Mouse (Mus musculus): Measurements from ENCODE around the gene Cox5b.
A peak's percentile ranks its signal among the peaks of the same experiment; 100 is the strongest.
"Not testable (repeated sequence)": the region's sequence is repeated elsewhere in the genome, so short reads cannot be mapped to it uniquely, and the experiment has no call there.

Cox5b gene

DNA sequence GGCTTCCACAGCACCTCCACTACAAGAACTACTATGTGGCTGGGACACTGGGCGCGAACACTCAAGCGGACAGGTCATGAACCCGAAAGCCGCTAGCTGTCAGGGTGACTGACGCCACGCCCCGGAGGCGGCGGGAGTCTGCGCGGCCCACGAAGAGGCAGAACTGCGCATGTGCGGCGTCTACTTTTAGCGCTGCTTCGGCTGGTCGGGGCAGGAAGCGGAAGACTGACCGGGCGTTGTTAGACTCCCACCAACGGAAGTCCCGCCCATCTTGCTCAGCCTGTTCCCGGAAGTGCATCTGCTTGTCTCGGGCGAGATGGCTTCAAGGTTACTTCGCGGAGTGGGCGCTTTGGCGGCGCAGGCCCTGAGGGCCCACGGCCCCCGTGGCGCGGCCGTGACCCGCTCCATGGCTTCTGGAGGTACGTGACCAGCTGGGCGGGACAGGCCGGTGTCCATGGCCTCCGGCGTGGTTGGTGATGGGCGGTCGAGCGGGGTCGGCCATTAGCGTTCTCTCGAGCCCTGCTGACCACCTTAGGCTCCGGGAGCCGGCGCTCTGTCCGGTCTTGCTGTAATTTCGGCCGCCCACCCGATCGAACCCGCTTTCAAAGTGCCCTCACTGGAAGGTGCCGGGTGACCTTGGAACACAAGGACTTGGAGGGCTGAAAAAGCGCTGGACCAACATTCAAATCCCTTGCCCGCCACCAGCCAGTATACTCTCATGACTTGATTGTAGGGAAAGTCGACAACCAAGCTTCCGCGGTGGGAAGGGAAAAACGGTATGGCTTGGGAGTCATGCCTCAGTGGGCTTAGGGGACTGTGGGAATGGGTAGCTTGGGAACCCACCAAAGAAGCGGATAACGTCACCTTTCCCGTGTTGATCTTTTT, at the start of gene Cox5b:
Gene Cox5b (plus strand): TSS at position 179 of the 885 bp plus-strand sequence.
- DNase-seq (ENCODE audit: low spot score in 2 of 2): peak; percentile 96 to 97

- no peak for DNase-seq (ENCODE audit: low spot score in 2 of 2)
Measured at GRCm38 (mm10) chr1:36643957-36644614, 47.2 kb upstream of the Cox5b start.

GRCm38 (mm10) chr1:36644615-36645007, 46.6 kb upstream of the Cox5b start:
- DNase-seq (ENCODE audit: low spot score in 2 of 2): no peak

- no peak for DNase-seq (ENCODE audit: low spot score in 2 of 2)
Measured at GRCm38 (mm10) chr1:36646285-36646684, 45.0 kb upstream of the Cox5b start.

GRCm38 (mm10) chr1:36647631-36648030, 43.6 kb upstream of the Cox5b start:
- no peak for DNase-seq (ENCODE audit: low spot score in 2 of 2)

DNA sequence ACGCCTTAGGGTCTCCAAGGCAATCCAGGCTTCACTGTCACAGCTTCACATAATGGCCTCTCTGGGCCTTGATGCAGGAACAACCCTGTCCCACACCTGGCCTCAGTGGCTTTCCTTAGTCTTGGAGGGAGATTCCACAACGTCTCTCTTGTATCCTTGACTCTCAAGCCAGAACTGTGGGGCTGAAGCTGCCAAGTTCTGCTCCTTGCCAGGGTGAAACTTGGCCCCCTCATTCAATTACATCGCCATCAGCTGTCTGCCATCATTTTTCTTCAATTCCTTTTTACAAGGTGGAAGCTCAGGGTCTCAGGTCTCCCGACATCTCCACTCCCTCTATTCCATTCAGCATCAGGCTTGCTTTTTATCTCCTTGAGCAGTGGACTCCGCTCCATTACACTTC, 36.2 kb upstream of the Cox5b start:
- DNase-seq (ENCODE audit: low spot score in 2 of 2): no peak

- no peak for DNase-seq (ENCODE audit: low spot score in 2 of 2)
Measured at GRCm38 (mm10) chr1:36656233-36656632, 35.0 kb upstream of the Cox5b start.

- DNase-seq (ENCODE audit: low spot score in 2 of 2): no peak
Measured at GRCm38 (mm10) chr1:36657658-36658415, 33.4 kb upstream of the Cox5b start.

DNA sequence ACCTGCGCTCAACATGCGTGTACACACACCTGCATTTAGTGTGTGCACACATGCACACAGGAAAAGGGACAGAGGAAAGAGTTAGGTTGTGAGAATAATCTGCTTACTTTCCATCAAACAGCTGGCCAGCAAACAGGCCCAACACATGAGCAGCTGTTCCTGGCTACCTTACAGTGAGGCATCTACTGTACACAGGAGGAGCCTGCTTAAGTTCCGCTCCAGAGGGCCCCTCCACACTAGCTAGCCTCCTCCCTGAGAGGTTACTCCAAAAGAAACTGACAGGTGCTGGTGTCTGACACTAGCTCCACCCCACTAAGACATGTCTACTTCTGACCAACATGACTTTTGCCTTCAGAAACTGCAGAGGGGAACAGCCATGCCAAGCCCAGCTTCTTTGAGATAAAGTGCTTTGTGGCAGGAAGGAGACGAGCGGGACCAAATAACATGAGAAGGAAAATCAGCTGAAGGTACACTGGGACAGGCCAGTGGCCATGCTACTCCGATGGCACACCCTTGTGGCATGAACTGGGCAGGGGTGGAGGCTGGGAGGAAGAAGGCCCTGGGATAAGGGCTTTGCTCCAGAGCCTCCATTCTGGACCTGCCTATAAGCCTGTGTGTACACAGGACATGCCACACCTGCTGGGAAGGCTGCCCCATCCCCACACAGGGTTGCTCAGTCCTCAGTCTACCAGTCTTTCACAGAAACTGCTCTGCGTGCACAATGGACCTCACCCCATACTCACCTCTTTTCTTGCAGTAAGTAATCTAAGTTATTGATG, 32.4 kb upstream of the Cox5b start:
- no peak for DNase-seq (ENCODE audit: low spot score in 2 of 2)

DNA sequence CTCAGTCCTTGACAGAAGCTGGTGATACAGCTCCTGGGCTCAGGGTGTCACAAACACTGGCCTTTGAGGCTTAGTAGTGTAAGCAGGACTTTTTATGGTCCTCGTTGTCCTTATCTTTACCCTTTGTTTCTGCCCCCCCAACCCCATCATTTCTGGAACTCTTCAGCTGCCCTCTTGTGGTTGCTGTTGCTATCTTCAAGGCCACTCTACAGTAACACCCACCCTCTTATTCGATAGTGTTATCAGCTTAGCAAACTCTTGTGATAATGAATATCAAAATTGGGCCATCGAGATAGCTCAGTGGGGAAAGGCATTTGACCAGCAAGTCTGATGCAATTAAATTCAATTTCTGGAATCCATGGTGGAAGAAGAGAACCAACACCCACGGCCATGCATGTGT, 26.8 kb upstream of the Cox5b start:
- DNase-seq (ENCODE audit: low spot score in 2 of 2): peak in 1 of 2 experiments; percentile 12

GRCm38 (mm10) chr1:36665165-36665723, 26.0 kb upstream of the Cox5b start:
- DNase-seq (ENCODE audit: low spot score in 2 of 2): no peak

DNA sequence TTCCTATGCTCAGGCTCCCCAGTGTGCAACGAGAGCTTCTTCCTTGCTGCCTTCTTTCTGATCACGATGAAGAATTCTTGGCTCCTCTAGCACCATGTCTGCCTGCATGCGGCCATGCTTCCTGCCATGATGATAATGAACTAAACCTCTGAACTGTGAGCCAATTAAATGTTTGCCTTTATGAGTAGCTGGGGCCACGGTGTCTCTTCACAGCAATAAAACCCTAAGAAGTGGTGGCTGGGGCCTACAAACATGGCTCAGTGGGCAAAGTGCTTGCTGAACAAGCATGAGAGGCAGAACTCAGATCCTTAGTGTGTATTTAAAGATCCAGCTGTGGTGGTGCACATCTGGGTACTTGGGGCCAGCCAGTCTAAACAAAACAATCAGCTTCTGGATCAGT, 25.3 kb upstream of the Cox5b start:
- DNase-seq (ENCODE audit: low spot score in 2 of 2): no peak

DNA sequence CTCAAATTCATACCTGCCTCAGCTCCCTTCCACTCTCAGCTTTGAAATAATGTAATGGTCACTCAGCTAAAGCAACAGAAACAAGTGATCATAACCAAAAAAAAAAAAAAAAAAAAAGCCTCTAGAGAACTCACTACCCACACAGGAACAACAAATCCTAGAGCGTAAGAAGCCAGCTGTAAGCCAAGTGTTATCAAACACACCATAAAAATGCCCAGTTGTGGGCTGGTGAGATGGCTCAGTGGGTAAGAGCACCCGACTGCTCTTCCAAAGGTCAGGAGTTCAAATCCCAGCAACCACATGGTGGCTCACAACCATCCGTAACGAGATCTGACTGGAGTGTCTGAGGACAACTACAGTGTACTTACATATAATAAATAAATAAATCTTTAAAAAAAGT, 23.2 kb upstream of the Cox5b start:
- not testable (repeated sequence) for DNase-seq (ENCODE audit: low spot score in 2 of 2)

GRCm38 (mm10) chr1:36670256-36670655, 21.0 kb upstream of the Cox5b start:
- no peak for DNase-seq (ENCODE audit: low spot score in 2 of 2)

DNA sequence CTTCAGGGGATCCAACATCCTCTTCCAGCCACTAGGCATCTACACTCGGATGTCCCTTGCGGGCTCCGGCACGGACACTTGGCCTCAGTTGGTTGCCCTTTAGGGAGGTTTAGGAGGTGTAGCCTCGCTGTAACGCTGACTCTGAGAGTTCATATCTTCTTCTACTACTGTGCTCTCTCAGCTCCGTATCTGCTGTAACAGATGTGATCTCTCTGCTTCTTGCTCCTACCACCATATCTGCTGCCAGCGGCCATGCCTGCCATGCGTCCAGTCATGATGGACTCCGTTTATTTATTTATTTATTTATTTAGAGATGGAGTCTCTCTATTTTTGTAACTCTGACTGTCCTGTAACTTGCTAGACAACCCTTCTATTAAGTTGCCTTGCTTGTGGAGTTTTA, 20.0 kb upstream of the Cox5b start:
- DNase-seq (ENCODE audit: low spot score in 2 of 2): no peak

GRCm38 (mm10) chr1:36672648-36673350, 18.4 kb upstream of the Cox5b start:
- DNase-seq (ENCODE audit: low spot score in 2 of 2): no peak

DNA sequence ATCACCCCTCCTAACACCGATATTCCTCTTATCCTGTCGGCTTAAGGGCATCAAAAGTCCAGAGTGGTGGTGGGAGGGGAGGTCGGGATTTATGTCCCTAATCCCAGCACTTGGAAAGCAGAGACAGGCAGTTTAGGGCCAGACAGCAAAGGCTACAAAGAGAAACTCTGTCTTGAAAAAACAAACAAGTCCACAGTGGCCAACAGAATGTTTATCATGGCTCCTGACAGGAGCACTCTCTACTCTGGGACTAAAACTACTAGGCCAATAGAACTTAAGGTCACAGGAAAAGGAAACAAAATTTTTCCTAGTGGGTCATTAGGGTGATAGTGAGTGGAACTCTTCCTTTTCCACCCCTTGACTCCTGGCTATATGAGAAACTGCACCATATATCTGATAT, 16.3 kb upstream of the Cox5b start:
- DNase-seq (ENCODE audit: low spot score in 2 of 2): no peak

DNA sequence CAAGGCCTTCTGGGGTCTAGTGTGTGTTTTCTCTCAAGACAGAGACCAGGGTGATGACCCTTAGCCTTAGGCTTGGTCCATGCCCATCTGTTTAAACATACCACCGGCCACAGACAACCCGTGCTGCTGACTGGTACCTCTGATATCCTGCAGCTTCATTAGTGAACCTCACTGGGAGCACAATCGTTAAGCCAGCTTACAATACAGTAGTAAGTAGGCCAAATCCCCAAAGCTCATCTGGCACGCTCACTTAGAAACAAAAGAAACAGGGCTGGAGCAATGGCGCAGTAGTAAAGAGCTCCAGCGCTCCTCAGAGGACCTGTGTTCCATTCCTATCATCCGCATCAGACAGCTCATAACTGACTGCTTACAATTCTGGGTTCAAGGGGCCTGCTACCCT, 10.4 kb upstream of the Cox5b start:
- no peak for DNase-seq (ENCODE audit: low spot score in 2 of 2)

GRCm38 (mm10) chr1:36682620-36683355, 8.5 kb upstream of the Cox5b start, which contains the start of gene Fam178b:
Gene Fam178b (minus strand): TSS chr1:36683183.
- no peak for DNase-seq (ENCODE audit: low spot score in 2 of 2)

All from right cerebral cortex, adult 2 months (tissue).